Mouse (Mus musculus) lung, postnatal 0 days (tissue): ENCODE measurements around the gene Gpatch1.

ENCODE experiments used
- CTCF ChIP-seq: IDR thresholded peaks from 2 replicates; pipeline ENCODE4 v1.5.1; 2016; ENCODE audit warnings: antibody characterized with exemption, mild to moderate bottlenecking
- EP300 ChIP-seq: IDR thresholded peaks from 2 replicates; pipeline ENCODE4 v1.6.1; 2016; ENCODE audit warnings: antibody characterized with exemption, mild to moderate bottlenecking, control low read depth

DNA sequence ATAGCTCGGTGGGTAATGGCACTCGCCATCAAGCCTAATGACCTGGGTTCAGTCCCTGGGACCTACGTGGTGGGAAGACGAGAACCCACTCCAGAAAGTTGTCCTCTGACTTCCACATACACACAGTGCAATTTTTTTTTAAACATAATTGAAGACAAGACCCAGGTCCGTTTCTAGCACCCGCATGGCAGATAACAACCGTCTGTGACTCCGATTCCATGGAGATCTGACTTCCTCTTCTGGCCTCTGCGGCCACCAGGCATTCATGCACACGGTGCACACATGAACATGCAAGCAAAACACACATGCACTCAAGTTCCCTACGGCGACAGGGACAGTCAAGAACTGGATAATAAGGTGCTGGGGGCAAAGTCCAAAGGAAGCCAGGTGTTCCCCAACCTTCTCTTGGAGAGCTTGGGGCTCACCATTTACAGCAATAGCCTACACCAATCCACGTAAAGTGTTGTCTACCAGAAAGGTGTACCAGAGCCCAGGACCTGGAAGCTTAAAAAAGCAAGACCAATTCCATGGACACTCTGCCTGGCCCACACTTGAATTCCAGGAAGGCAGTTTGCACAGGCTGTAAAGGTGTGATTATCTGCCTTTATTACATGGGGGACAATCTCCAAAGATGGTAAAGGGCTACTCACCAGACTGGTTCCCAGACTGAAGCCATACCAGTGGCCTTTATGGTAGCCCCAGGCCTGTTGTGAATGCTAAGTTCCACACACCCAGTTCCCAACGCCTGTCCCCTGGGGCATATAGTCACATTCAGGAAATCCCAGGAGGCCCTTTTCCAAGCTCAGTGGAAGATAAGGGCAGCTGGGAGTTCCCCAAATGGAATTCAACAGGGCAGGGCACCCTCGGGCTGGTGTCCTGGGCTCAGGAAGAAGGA is 54.4 kb downstream of the Gpatch1 start:
- TF ChIP-seq CTCF (no peak), EP300 (no peak)
